Mouse (Mus musculus): ENCODE results near the gene Abcd4. TPM values are rescaled to one million over a fixed set of nuclear protein-coding genes. Genes with fewer than 3 reads are reported as not detected.

Gene Abcd4
- polyA plus RNA-seq, 1 experiment from 2014 or later: 13.3 TPM

DNA sequence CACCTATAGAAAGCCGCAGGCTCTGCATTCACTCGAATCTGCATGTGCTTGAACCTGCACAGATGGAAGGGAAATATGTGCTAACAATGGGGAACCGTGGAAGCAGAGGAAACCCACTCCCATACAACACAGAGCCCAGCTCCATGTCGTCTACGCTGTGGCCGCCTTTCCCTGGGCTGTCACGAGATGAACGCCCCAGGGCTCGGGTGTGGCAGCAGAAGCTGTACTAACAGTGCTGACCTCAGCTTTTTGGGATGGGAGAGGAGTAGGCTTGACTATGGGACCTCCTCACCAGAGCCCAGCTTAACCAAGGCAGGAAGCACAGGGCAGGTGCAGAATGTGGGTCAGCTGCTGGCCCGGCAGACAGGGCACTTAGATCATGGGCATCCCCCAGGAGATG lies 5.5 kb downstream of the Abcd4 start:
- H3K27ac ChIP-seq (replicated peaks): no peak overlapping the region
- H3K9me3 ChIP-seq (replicated peaks): no peaks in the 10 kb centered on the region
- H3K4me3 ChIP-seq: no peak overlapping the region
- H3K27me3 ChIP-seq (ENCODE audit: low read depth, poor library complexity, severe bottlenecking): no peaks in the 10 kb centered on the region
- peaks cover 6% of the 10 kb centered on the region; the same call in 1 of the 2 replicates for H3K4me1 ChIP-seq
- DNase-seq (ENCODE audit: low spot score): no peak
- peaks cover 16% of the 10 kb centered on the region for H3K36me3 ChIP-seq
- 92% methylated on average over 10 of the region's 10 CpGs for WGBS

DNA sequence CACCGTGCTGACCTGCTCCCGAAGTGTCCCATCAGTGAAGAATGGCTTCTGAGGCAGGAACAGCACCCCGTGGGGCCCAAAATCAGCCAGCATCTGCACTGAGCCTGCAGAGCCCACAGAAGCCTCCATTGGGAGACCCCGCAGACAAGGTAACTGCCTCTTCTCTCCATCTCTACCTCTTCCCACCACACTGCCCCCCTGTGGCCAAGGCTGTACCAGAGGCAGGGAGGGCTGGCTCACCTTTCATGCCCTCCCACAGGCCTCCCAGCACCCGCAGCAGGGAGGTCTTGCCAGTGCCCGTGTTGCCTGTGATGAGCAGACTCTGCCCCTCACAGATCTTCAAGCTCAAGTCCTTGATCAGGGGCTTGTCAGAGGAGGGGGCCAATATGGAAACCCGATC lies 11.4 kb downstream of the Abcd4 start:
- DNase-seq (ENCODE audit: low spot score): no peak
- Histone ChIP-seq H3K9me3 (replicated peaks) (no peaks in the 10 kb centered on the region), H3K27me3 (ENCODE audit: low read depth, poor library complexity, severe bottlenecking) (no peaks in the 10 kb centered on the region), H3K36me3 (peaks cover 44% of the 10 kb centered on the region), H3K4me3 (no peak overlapping the region), H3K27ac (replicated peaks) (no peak overlapping the region), H3K4me1 (no peaks in the 10 kb centered on the region)
- 87% methylated on average over 7 of the region's 7 CpGs for WGBS

DNA sequence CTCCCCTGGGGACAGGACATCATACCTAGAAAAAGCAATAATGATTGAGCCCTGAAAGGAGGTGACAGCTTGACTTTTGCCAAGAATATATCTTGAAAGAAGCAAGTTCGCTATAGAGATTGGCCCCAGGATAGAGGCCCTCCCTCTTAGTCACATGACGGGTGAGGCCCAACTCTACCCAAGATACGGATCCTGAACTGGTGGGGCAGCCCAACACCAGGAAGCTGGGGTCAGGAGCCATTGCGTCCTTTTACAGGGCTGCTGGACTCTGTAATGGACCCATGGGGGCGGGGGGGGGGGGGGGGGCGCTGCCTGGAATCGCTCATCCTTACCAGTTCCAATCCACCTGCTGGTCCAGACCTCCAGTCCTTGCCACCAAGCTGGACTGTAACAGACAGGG lies 13.2 kb downstream of the Abcd4 start:
- Histone ChIP-seq H3K36me3 (peaks cover 41% of the 10 kb centered on the region), H3K27ac (replicated peaks) (no peak overlapping the region), H3K27me3 (ENCODE audit: low read depth, poor library complexity, severe bottlenecking) (peaks cover 2% of the 10 kb centered on the region; the same call in 1 of the 2 replicates), H3K9me3 (replicated peaks) (no peaks in the 10 kb centered on the region), H3K4me3 (no peak overlapping the region), H3K4me1 (no peaks in the 10 kb centered on the region)
- 92% methylated on average over 6 of the region's 7 CpGs for WGBS
- no peak for DNase-seq (ENCODE audit: low spot score)

DNA sequence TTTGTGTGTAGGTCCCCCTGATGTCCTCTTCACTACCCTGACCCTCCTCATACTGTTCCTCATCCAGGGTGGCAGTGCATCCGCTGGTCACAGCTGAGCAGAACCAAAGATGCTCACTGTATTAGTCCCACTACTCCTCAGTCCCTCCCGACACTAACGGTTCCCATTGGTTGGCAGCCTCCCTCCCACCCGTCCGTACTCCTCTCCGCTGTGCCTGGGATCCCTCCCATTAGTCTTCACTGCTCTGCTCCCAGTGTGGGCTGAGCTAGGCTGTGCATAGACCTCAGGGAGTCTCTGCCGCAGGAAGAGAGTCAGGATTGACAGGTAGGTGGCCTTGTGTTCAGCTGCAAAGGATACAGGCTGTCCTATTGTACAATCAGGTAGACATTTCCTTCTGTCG lies 18.9 kb downstream of the Abcd4 start:
- Histone ChIP-seq H3K4me1 (0 out of 2 replicates have a peak, but pooled peaks cover 4% of the 10 kb centered on the region), H3K27me3 (ENCODE audit: low read depth, poor library complexity, severe bottlenecking) (peaks cover 25% of the 10 kb centered on the region), H3K27ac (replicated peaks) (no peak overlapping the region), H3K36me3 (peaks cover 11% of the 10 kb centered on the region), H3K9me3 (replicated peaks) (no peaks in the 10 kb centered on the region), H3K4me3 (no peak overlapping the region)
- WGBS: 21% methylated on average over 8 of the region's 8 CpGs
- no peak for DNase-seq (ENCODE audit: low spot score)

DNA sequence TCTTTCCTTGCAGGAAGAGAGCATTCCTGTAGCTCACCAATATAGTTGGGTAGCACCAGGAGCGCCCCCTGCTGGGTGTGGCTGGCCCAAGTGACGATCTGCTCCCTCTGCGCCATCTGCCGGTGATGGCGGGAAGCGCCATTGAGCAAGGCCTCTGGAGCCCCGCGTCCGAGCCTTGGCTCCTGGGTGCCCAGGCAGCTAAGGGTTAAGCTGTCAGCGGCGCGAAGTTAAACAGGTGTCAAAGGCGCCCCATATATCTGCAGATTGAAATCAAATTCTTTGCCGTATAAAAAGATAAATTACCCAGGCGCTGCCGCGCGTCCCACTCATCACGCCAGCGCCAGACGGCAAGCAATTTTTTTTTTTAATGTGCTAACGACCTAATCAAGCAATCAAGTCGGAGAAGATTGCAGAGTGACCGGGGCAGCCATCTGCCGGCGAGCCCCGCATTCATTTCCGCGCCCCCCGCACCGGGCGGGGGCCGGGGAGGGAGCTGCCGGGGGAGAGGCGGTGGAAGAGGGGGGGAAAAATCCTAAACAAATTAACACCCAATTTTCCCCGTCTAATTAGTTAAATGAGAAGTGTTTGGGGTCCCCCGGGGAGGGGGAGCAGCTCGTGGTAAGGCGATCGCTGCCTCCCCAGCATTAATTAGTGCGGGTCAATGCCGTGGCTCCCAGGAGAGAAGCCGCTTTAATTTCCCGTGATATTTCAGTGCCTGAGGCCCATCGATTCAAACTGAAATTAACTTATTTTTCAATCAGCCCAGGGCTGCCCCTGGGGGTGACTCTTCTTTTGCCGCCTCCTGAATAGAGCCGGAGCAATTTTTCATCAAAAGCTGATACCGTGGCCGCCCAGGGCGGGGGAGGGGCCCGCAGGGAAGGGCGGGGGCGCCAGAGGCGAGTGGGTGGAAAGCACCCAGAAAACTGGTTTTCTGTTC lies 27.1 kb downstream of the Abcd4 start:
- Histone ChIP-seq H3K4me1 (peaks cover 16% of the 10 kb centered on the region), H3K36me3 (no peaks in the 10 kb centered on the region), H3K27me3 (ENCODE audit: low read depth, poor library complexity, severe bottlenecking) (peaks cover 38% of the 10 kb centered on the region), H3K4me3 (peak overlapping the region; percentile 65), H3K9me3 (replicated peaks) (no peaks in the 10 kb centered on the region), H3K27ac (replicated peaks) (peak overlapping the region; percentile 57)
- WGBS: under 1% methylated on average over 54 of the region's 54 CpGs
- peak; percentile 93 for DNase-seq (ENCODE audit: low spot score)

DNA sequence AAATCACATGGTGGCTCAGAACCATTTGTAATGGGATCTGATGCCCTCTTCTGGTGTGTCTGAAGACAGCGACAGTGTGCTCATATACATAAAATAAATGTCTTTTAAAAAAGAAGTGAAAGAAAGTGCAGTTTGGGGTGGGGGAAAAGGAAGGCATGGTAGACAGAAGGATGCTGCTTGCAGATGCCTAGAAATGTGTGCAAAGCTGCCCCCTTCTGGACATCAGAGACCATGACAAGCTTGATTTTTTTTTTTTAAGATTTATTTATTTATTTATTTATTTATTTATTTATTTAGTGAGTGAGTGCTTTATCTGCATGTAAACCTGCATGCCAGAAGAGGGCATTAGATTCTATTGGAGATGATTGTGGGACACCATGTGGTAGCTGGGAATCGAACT lies 35.9 kb downstream of the Abcd4 start:
- Histone ChIP-seq H3K4me3 (no peak overlapping the region), H3K27me3 (ENCODE audit: low read depth, poor library complexity, severe bottlenecking) (peaks cover 18% of the 10 kb centered on the region), H3K36me3 (no peaks in the 10 kb centered on the region), H3K27ac (replicated peaks) (no peak overlapping the region), H3K9me3 (replicated peaks) (peaks cover 13% of the 10 kb centered on the region), H3K4me1 (peaks cover 6% of the 10 kb centered on the region; the same call in 1 of the 2 replicates)
- 97% methylated on average over 2 of the region's 2 CpGs for WGBS
- no peak for DNase-seq (ENCODE audit: low spot score)

DNA sequence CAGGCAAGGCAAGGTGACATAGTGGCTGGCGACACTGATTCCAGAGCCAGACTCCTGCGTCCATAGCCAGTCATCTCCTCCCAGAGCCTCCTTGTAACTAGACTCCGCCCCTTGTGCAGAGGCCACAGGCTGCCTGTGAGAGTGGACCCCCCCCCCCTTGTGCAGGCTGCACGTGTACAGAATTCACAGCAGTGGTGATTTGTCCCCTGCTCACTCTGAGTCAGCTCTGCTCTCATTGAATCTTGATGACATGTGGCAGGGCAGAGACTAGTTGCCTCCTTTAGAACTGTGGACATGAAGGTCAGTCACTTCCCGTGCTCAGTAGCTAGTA lies 38.8 kb downstream of the Abcd4 start:
- no peak overlapping the region for H3K4me3 ChIP-seq
- H3K9me3 ChIP-seq (replicated peaks): peaks cover 12% of the 10 kb centered on the region
- 48% methylated on average over 5 of the region's 5 CpGs for WGBS
- H3K27me3 ChIP-seq (ENCODE audit: low read depth, poor library complexity, severe bottlenecking): peaks cover 47% of the 10 kb centered on the region
- no peak overlapping the region for H3K27ac ChIP-seq (replicated peaks)
- no peaks in the 10 kb centered on the region for H3K36me3 ChIP-seq
- no peak for DNase-seq (ENCODE audit: low spot score)
- H3K4me1 ChIP-seq: peaks cover 6% of the 10 kb centered on the region; the same call in 1 of the 2 replicates

DNA sequence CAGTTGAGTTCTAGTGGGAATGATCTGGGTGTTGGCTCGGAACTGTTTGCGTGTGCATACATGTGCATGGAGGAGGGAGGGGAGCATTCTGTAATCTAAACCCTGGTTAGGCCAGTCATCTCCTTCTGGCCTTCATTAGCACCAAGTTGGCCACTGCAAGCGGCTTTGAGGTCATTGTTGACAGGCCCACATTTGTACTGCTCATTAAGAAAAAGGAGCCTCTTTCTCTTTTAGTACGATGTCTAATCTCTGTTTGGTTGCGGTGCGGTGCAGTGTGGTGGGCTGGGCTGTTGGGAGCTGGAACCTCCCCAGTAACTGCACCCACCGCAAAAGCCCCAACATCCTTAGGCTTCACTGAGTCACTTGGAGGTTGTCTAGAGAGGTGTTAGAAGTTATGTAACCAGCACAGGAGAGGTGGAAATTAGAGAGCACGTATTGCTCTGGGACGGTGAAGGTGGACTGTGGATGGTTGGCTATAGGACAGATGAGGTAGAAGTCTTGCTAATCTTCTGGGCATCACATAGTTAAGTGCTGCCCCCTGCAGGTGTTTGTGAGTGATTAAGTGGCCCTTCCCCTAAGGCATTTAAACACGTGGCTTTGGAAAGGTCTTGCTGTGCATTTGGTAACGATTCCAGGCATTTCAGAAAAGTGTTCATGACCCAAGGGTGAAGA lies 39.3 kb downstream of the Abcd4 start:
- Histone ChIP-seq H3K4me1 (peaks cover 6% of the 10 kb centered on the region; the same call in 1 of the 2 replicates), H3K9me3 (replicated peaks) (peaks cover 7% of the 10 kb centered on the region; the same call in 1 of the 2 replicates), H3K27ac (replicated peaks) (no peak overlapping the region), H3K27me3 (ENCODE audit: low read depth, poor library complexity, severe bottlenecking) (peaks cover 52% of the 10 kb centered on the region), H3K36me3 (no peaks in the 10 kb centered on the region), H3K4me3 (no peak overlapping the region)
- DNase-seq (ENCODE audit: low spot score): no peak
- WGBS: 77% methylated on average over 11 of the region's 11 CpGs

DNA sequence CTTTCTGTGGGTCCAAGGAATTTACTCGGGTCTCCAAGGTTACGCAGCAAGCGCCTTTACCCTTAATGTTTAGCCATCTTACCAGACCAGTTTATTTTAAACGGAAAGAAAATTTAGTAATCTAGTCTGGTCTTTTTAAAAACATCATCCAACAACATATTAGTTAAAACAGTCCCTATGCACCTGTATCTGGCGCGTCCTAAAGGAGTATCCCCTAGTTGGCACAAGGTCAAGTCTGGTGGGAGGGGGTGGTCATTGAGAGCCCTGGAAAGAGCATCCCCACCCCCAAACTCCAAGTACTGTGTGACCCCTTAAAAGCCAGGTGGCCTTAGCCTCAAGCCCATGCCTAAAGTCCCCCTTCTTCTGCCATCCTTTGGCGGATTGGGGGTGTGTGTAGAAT lies 44.1 kb downstream of the Abcd4 start:
- no peaks in the 10 kb centered on the region for H3K9me3 ChIP-seq (replicated peaks)
- DNase-seq (ENCODE audit: low spot score): no peak
- H3K36me3 ChIP-seq: no peaks in the 10 kb centered on the region
- peaks cover 27% of the 10 kb centered on the region for H3K4me1 ChIP-seq
- 16% methylated on average over 7 of the region's 7 CpGs for WGBS
- no peak overlapping the region for H3K27ac ChIP-seq (replicated peaks)
- H3K4me3 ChIP-seq: no peak overlapping the region
- peaks cover 100% of the 10 kb centered on the region for H3K27me3 ChIP-seq (ENCODE audit: low read depth, poor library complexity, severe bottlenecking)

DNA sequence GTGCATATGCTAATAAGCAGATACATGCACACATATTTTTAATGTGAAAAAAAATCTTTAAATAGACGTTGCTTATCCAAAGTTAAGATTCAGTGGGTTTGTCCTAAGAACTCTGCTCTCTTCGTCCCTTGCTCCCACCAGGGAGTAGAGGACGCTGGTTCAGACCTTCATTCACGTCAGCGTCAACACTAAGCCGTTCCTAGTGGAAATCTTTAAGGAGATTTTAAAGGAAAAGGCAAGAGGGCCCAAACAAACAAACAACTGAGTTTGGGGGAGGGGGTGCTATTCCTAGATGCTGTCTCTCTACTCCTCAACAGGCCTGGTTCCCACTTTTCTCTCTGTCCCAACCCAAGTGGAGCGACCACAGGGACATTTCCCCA lies 44.9 kb downstream of the Abcd4 start:
- Histone ChIP-seq H3K27me3 (ENCODE audit: low read depth, poor library complexity, severe bottlenecking) (peaks cover 100% of the 10 kb centered on the region), H3K9me3 (replicated peaks) (no peaks in the 10 kb centered on the region), H3K4me3 (0 out of 2 replicates have a peak overlapping the region, but pooled peaks have one; percentile 14), H3K4me1 (peaks cover 27% of the 10 kb centered on the region), H3K36me3 (no peaks in the 10 kb centered on the region), H3K27ac (replicated peaks) (no peak overlapping the region)
- peak; percentile 30 for DNase-seq (ENCODE audit: low spot score)
- under 1% methylated on average over 7 of the region's 7 CpGs for WGBS

DNA sequence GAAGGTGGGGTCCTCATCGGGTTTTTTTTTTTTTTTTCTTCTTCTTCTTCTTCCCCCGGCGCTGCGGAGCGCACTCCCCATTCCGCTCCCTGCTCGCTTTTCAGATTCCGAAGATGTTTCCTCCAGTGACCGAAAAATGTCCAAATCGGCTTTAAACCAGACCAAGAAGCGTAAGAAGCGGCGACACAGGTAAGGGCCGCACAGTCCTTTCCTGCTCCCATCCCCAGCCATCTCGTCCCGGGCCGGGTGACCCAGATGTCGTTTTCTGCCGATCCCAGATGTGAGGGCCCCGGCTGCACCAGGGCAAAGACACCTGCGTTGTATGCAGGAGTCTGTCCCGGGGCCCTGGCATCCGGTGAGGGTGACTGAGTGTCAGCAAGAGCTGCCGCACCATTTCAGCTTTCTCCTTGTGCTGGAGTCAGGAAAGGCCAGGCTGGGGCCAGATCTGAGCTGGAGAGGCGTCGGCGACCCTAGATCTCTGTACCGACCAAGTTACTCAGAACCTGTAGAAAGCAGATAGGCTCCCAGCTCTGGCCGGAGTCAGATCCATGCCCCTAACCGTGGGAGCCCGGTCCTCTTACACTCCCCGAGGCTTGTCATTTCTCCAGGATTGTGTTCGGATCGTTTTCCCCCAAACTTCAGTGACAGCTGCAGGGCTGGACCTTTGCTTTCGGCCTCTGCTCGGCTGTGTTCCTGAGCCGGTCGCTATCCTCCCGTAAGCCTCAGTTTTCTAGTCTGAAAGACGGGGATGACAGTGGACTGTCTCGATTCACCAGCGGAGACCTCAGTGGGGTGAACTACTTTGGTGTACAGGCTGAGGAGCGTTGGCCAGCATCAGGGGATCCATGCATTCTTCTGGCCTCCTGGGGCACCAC lies 45.5 kb downstream of the Abcd4 start:
- 1% methylated on average over 43 of the region's 43 CpGs for WGBS
- DNase-seq (ENCODE audit: low spot score): peak; percentile 64

DNA sequence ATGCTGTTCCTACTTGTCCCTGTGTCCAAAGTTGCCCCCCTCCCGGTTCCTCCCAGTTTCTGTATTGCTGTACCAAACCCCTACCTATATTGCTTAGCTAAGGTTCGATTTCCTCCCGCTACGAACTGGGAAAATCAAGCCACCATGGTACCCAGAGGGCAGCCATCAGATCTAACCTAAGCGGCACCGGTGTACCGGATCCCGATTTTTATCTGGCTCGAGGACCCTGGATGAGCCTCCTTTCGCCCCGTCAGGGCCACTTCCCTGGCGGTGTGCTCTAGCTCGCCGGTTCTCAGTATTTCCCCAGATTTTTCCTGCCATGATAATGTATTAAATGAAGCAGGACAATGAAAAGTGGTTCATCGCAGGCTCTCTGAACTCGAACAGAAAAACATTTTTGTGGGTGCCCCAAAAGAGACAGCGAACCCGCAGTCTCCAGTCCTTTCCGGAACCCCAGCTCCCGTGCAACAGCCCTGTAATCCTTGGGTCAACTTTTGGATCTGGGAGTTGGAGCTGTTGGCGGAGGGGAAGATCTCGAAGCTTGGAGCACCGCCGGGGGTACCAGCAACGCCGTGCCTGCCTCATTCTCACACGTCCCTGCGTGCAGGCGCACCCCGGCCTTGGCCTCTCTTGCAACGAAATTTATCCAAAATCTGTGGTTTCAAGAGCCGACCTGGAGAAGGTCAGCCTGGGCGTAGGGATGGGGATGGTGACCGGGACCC lies 46.4 kb downstream of the Abcd4 start:
- H3K36me3 ChIP-seq: no peaks in the 10 kb centered on the region
- H3K4me1 ChIP-seq: peaks cover 27% of the 10 kb centered on the region
- H3K27me3 ChIP-seq (ENCODE audit: low read depth, poor library complexity, severe bottlenecking): peaks cover 98% of the 10 kb centered on the region
- H3K27ac ChIP-seq (replicated peaks): no peak overlapping the region
- 1% methylated on average over 34 of the region's 34 CpGs for WGBS
- no peaks in the 10 kb centered on the region for H3K9me3 ChIP-seq (replicated peaks)
- H3K4me3 ChIP-seq: peak overlapping the region; percentile 14
- peak; percentile 48 for DNase-seq (ENCODE audit: low spot score)

More for the DNA sequence above, 45.5 kb downstream of the Abcd4 start:
- Histone ChIP-seq H3K9me3 (replicated peaks) (no peaks in the 10 kb centered on the region), H3K36me3 (no peaks in the 10 kb centered on the region), H3K27ac (replicated peaks) (no peak overlapping the region), H3K27me3 (ENCODE audit: low read depth, poor library complexity, severe bottlenecking) (peaks cover 100% of the 10 kb centered on the region), H3K4me3 (peak overlapping the region; percentile 14), H3K4me1 (peaks cover 27% of the 10 kb centered on the region)

Measured in midbrain, embryonic 10.5 days (tissue).